Mouse (Mus musculus) forebrain, embryonic 13.5 days (tissue): ENCODE results near the gene Wdr76. TPM values are rescaled to one million over a fixed set of nuclear protein-coding genes. Genes with fewer than 3 reads are reported as not detected.

ENCODE experiments used
- ATAC-seq: fragments of 200-750 bp; cut with Nextera tagmentation; 2 replicates; pipeline ENCODE4 v1.8.0; 2017
- H3K27ac ChIP-seq: fragments of 300-500 bp; sonication (generic); 2 replicates; pipeline ENCODE4 v1.5.1; 2015; ENCODE audit warnings: inconsistent platforms, mild to moderate bottlenecking, moderate library complexity
- H3K27me3 ChIP-seq: fragments of 300-500 bp; sonication (generic); 2 replicates; pipeline ENCODE4 v1.6.1; 2015; ENCODE audit warnings: mild to moderate bottlenecking, inconsistent platforms
- H3K36me3 ChIP-seq: fragments of 300-500 bp; sonication (generic); 2 replicates; pipeline ENCODE4 v1.6.1; 2015; ENCODE audit warnings: mild to moderate bottlenecking, inconsistent platforms; ENCODE audit not compliant: poor library complexity, severe bottlenecking
- H3K4me1 ChIP-seq: fragments of 300-500 bp; sonication (generic); 2 replicates; pipeline ENCODE4 v1.6.1; 2015; ENCODE audit warnings: inconsistent platforms
- H3K4me2 ChIP-seq: fragments of 300-500 bp; sonication (generic); 2 replicates; pipeline ENCODE4 v1.6.1; 2015; ENCODE audit warnings: inconsistent platforms, mild to moderate bottlenecking, moderate library complexity
- H3K4me3 ChIP-seq: fragments of 300-500 bp; sonication (generic); 2 replicates; pipeline ENCODE4 v1.5.1; 2015; ENCODE audit warnings: mild to moderate bottlenecking, inconsistent platforms
- H3K9ac ChIP-seq: fragments of 300-500 bp; sonication (generic); 2 replicates; pipeline ENCODE4 v1.6.1; 2015; ENCODE audit warnings: mild to moderate bottlenecking, inconsistent platforms
- H3K9me3 ChIP-seq: fragments of 300-500 bp; sonication (generic); replicated peaks from 2 replicates; pipeline ENCODE4 v1.6.1; 2016; ENCODE audit warnings: inconsistent platforms
- WGBS: fragments of 180-500 bp; shearing (Covaris S2); methylation state at CpG from one replicate; pipeline ENCODE4 v1.1.7; 2015; 5-methylcytosine and 5-hydroxymethylcytosine counted together
- polyA plus RNA-seq: library from polyadenylated mRNA; unstranded; fragments of >200 nt; fragmentation: Nextera tagmentation; extraction: Ambion mirVana; gene quantifications from 2 replicates; pipeline ENCODE4 v1.2.1, GENCODE M21; 2015

Gene Wdr76
- polyA plus RNA-seq, 1 experiment from 2014 or later = 13.5 TPM

- H3K36me3 ChIP-seq = peaks cover 4% of the 10 kb centered on the region; the same call in 1 of the 2 replicates
- no peak overlapping the region for H3K27ac ChIP-seq
- 81% methylated on average over 13 of the region's 13 CpGs for WGBS
- peaks cover 12% of the 10 kb centered on the region for H3K4me1 ChIP-seq
- no peak overlapping the region for H3K4me2 ChIP-seq
- no peak overlapping the region for H3K4me3 ChIP-seq
- no peak for ATAC-seq
- no peaks in the 10 kb centered on the region for H3K9me3 ChIP-seq
- no peak overlapping the region for H3K9ac ChIP-seq
- no peaks in the 10 kb centered on the region for H3K27me3 ChIP-seq
Measured at GRCm38 (mm10) chr2:121583468-121584116, 77.1 kb downstream of the Wdr76 start.

- no peak for ATAC-seq
- H3K4me3 ChIP-seq = no peak overlapping the region
- no peak overlapping the region for H3K4me2 ChIP-seq
- 81% methylated on average over 5 of the region's 5 CpGs for WGBS
- no peaks in the 10 kb centered on the region for H3K27me3 ChIP-seq
- no peaks in the 10 kb centered on the region for H3K9me3 ChIP-seq
- H3K4me1 ChIP-seq = peaks cover 18% of the 10 kb centered on the region
- H3K36me3 ChIP-seq = peaks cover 4% of the 10 kb centered on the region; the same call in 1 of the 2 replicates
- no peak overlapping the region for H3K27ac ChIP-seq
- no peak overlapping the region for H3K9ac ChIP-seq
Measured at GRCm38 (mm10) chr2:121584705-121585104, 78.2 kb downstream of the Wdr76 start.

GRCm38 (mm10) chr2:121587523-121588308 lies 81.2 kb downstream of the Wdr76 start:
- H3K4me1 ChIP-seq = peaks cover 18% of the 10 kb centered on the region
- 0 out of 2 replicates have a peak overlapping the region, but pooled peaks have one; percentile 26 for H3K9ac ChIP-seq
- H3K9me3 ChIP-seq = no peaks in the 10 kb centered on the region
- peak; percentile 58 for ATAC-seq
- H3K4me3 ChIP-seq = no peak overlapping the region
- H3K4me2 ChIP-seq = 0 out of 2 replicates have a peak overlapping the region, but pooled peaks have one; percentile 1
- WGBS = 35% methylated on average over 12 of the region's 12 CpGs
- peak overlapping the region; percentile 48 for H3K27ac ChIP-seq
- H3K36me3 ChIP-seq = peaks cover 7% of the 10 kb centered on the region; the same call in 1 of the 2 replicates
- no peaks in the 10 kb centered on the region for H3K27me3 ChIP-seq

- peak; percentile 71 for ATAC-seq
- WGBS = 40% methylated on average over 4 of the region's 4 CpGs
- Histone ChIP-seq H3K4me2 (0 out of 2 replicates have a peak overlapping the region, but pooled peaks have one; percentile 1), H3K9me3 (no peaks in the 10 kb centered on the region), H3K36me3 (peaks cover 7% of the 10 kb centered on the region; the same call in 1 of the 2 replicates), H3K27ac (peak overlapping the region; percentile 48), H3K27me3 (no peaks in the 10 kb centered on the region), H3K4me3 (no peak overlapping the region), H3K4me1 (peaks cover 18% of the 10 kb centered on the region), H3K9ac (0 out of 2 replicates have a peak overlapping the region, but pooled peaks have one; percentile 26)
Measured at GRCm38 (mm10) chr2:121588309-121588694, 81.8 kb downstream of the Wdr76 start.

- 41% methylated on average over 3 of the region's 3 CpGs for WGBS
- Histone ChIP-seq H3K4me2 (no peak overlapping the region), H3K9me3 (no peaks in the 10 kb centered on the region), H3K27ac (no peak overlapping the region), H3K36me3 (0 out of 2 replicates have a peak, but pooled peaks cover 3% of the 10 kb centered on the region), H3K27me3 (no peaks in the 10 kb centered on the region), H3K9ac (no peak overlapping the region), H3K4me1 (peaks cover 17% of the 10 kb centered on the region), H3K4me3 (no peak overlapping the region)
- ATAC-seq = no peak
Measured at GRCm38 (mm10) chr2:121594131-121594530, 87.6 kb downstream of the Wdr76 start.

Other genes with a start within 250 kb of the Wdr76 start
- 179 and 204 TPM in 2 replicates for gene Trp53bp1, start 235.3 kb upstream of the Wdr76 start, polyA plus RNA-seq
- 13.2 and 14.7 TPM in 2 replicates for gene Map1a, start 217.1 kb upstream of the Wdr76 start, polyA plus RNA-seq
- gene Ppip5k1, start 151.3 kb upstream of the Wdr76 start, polyA plus RNA-seq = 14.0 and 15.5 TPM in 2 replicates
- gene Ckmt1, start 149.0 kb upstream of the Wdr76 start, polyA plus RNA-seq = 11.3 and 11.9 TPM in 2 replicates
- gene Strc, start 119.6 kb upstream of the Wdr76 start, polyA plus RNA-seq = not detected in 2 replicates
- 320 and 349 TPM in 2 replicates for gene Pdia3, start 92.9 kb upstream of the Wdr76 start, polyA plus RNA-seq
- gene Catsper2, start 92.9 kb upstream of the Wdr76 start, polyA plus RNA-seq = 3.8 and 5.1 TPM in 2 replicates
- gene Ell3, start 62.4 kb upstream of the Wdr76 start, polyA plus RNA-seq = 1.7 and 2.1 TPM in 2 replicates
- gene Serf2, start 57.5 kb upstream of the Wdr76 start, polyA plus RNA-seq = 420 and 494 TPM in 2 replicates
- gene Hypk, start 53.4 kb upstream of the Wdr76 start, polyA plus RNA-seq = 115 and 122 TPM in 2 replicates
- 0.90 and 0.92 TPM in 2 replicates for gene Serinc4, start 49.9 kb upstream of the Wdr76 start, polyA plus RNA-seq
- 70.7 and 71.7 TPM in 2 replicates for gene Mfap1b, start 32.7 kb upstream of the Wdr76 start, polyA plus RNA-seq
- 33.4 and 35.1 TPM in 2 replicates for gene Mfap1a, start 58 bp upstream of the Wdr76 start, polyA plus RNA-seq